9 mouse cellular contexts compared by ENCODE assay signal in the genomic region with DNA sequence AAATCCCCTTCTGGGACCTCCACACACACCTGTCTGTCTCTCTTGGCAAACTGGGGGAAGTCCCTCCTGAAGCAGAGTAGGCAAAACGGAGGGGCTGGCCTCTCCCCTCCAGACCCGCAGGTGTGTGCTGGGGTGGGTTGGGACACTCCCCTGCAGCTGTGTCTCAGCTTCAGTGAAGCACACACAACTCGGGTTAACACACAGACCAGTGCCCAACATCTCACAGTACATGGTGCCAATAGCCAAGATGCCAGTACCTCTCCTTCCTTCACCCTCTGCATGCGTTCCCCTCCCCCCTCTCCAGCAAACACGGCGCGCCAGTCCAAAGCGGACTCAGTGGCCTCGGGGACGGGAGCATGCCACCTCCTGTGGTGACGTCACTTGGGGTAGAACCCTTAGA. TPM values are rescaled to one million over a fixed set of nuclear protein-coding genes. Genes with fewer than 3 reads are reported as not detected.
DNase-seq lines count a peak whose midpoint lies in the region; ATAC-seq and TF ChIP-seq lines count a peak whose summit lies in the region.
"Had no signal": no experiment of that assay in that cellular context is flagged by ENCODE, and none has a peak within 500 bp of the region (broad histone marks: within the 10 kb centered on the region; RNA-seq: fewer than 3 reads in every experiment).

A gene (plus strand): TSS at position 268 of the 400 bp plus-strand sequence.

- H3K36me3 ChIP-seq in heart, postnatal 0 days (replicated peaks; ENCODE audit: control insufficient read depth, insufficient read depth, low read length): no peaks in the 10 kb centered on the region
- H3K36me3 ChIP-seq in intestine, embryonic 14.5 days (ENCODE audit: control insufficient read depth, insufficient read depth, low read length): no peaks in the 10 kb centered on the region
- no peaks in the 10 kb centered on the region for H3K36me3 ChIP-seq in midbrain, embryonic 15.5 days (replicated peaks)

- no peak within 1 kb of the TSS for H3K27ac ChIP-seq in heart, postnatal 0 days (ENCODE audit: low read depth)
- peak within 1 kb of the TSS; percentile 31; the same call in 1 of the 2 replicates for H3K27ac ChIP-seq in cortical plate, adult 2 months (ENCODE audit: insufficient read depth, low read length)
- no peak within 1 kb of the TSS for H3K27ac ChIP-seq in intestine, embryonic 14.5 days (ENCODE audit: low read depth)
- no peak within 1 kb of the TSS for H3K27ac ChIP-seq in midbrain, embryonic 15.5 days

- no peaks in the 10 kb centered on the region for H3K9me3 ChIP-seq in heart, postnatal 0 days (replicated peaks; ENCODE audit: control insufficient read depth, low read length)
- no peaks in the 10 kb centered on the region for H3K9me3 ChIP-seq in intestine, embryonic 14.5 days (ENCODE audit: control insufficient read depth, low read length)
- no peaks in the 10 kb centered on the region for H3K9me3 ChIP-seq in midbrain, embryonic 15.5 days

- no peaks in the 10 kb centered on the region for H3K4me1 ChIP-seq in heart, postnatal 0 days (ENCODE audit: control insufficient read depth, insufficient read depth)
- peaks cover 2% of the 10 kb centered on the region for H3K4me1 ChIP-seq in cortical plate, adult 2 months (ENCODE audit: control insufficient read depth, insufficient read depth, low read length)
- H3K4me1 ChIP-seq in intestine, embryonic 14.5 days (replicated peaks; ENCODE audit: control insufficient read depth, insufficient read depth, low read length): peaks cover 14% of the 10 kb centered on the region; the same call in 1 of the 2 replicates
- H3K4me1 ChIP-seq in midbrain, embryonic 15.5 days: peaks cover 32% of the 10 kb centered on the region

- WGBS in heart, postnatal 0 days: 5% methylated on average over 11 of the region's 11 CpGs
- 1% methylated on average over 11 of the region's 11 CpGs for WGBS in intestine, embryonic 14.5 days
- WGBS in midbrain, embryonic 15.5 days: 1% methylated on average over 11 of the region's 11 CpGs

- intact Hi-C loops in heart, postnatal 14 days (cut with DNase I): no loop called here

- peak within 1 kb of the TSS; percentile 52 for H3K4me2 ChIP-seq in heart, postnatal 0 days (ENCODE audit: low read depth, low read length)
- peak within 1 kb of the TSS; percentile 37 for H3K4me2 ChIP-seq in intestine, embryonic 14.5 days (ENCODE audit: low read length)
- peak within 1 kb of the TSS; percentile 59 for H3K4me2 ChIP-seq in midbrain, embryonic 15.5 days

- peak within 1 kb of the TSS; percentile 33 for H3K4me3 ChIP-seq in heart, postnatal 0 days (ENCODE audit: low read depth, low read length)
- H3K4me3 ChIP-seq in cortical plate, adult 2 months (ENCODE audit: insufficient read depth, low read length): peak within 1 kb of the TSS; percentile 20
- H3K4me3 ChIP-seq in intestine, embryonic 14.5 days (ENCODE audit: low read depth, low read length): 0 out of 2 replicates have a peak within 1 kb of the TSS, but pooled peaks have one; percentile 3
- peak within 1 kb of the TSS; percentile 30 for H3K4me3 ChIP-seq in midbrain, embryonic 15.5 days

- no peak for TF ChIP-seq POLR2A in cortical plate, adult 2 months (IDR thresholded peaks at IDR 0.05; ENCODE audit: extremely low read depth, insufficient read depth, low read length)

- TF ChIP-seq EP300 in heart, postnatal 0 days (IDR thresholded peaks at IDR 0.05; ENCODE audit: low read depth): no peak

- no peak within 1 kb of the TSS for H3K9ac ChIP-seq in heart, postnatal 0 days (replicated peaks; ENCODE audit: low read depth, low read length)
- no peak within 1 kb of the TSS for H3K9ac ChIP-seq in intestine, embryonic 14.5 days (ENCODE audit: low read length)
- peak within 1 kb of the TSS; percentile 22; the same call in 1 of the 2 replicates for H3K9ac ChIP-seq in midbrain, embryonic 15.5 days

- peak; percentile 1; the same call in 1 of the 2 replicates for ATAC-seq in heart, postnatal 0 days (ENCODE audit: insufficient read depth, low read depth)
- no peak; the same call in 1 of the 2 replicates for ATAC-seq in intestine, embryonic 14.5 days (replicated peaks; ENCODE audit: low FRiP score, low TSS enrichment, low read depth)
- no peak for ATAC-seq in midbrain, embryonic 15.5 days (replicated peaks)

- peaks cover 99% of the 10 kb centered on the region for H3K27me3 ChIP-seq in heart, postnatal 0 days (ENCODE audit: control insufficient read depth, insufficient read depth, low read length)
- H3K27me3 ChIP-seq in intestine, embryonic 14.5 days (replicated peaks; ENCODE audit: control insufficient read depth, insufficient read depth, low read length): peaks cover 99% of the 10 kb centered on the region
- H3K27me3 ChIP-seq in midbrain, embryonic 15.5 days (replicated peaks): peaks cover 82% of the 10 kb centered on the region

- no peak for DNase-seq in heart, postnatal 0 days (ENCODE audit: low spot score)
- no peak for DNase-seq in heart, postnatal 14 days
- no peak for DNase-seq in intestine, embryonic 14.5 days (ENCODE audit: low spot score)
- DNase-seq in adrenal gland, postnatal 36 days: no peak
- no peak for DNase-seq in frontal cortex, postnatal 10 days (ENCODE audit: low spot score in 2 of 2)
- DNase-seq in urinary bladder, postnatal 10 days (ENCODE audit: low spot score): no peak

- no peak for TF ChIP-seq CTCF in heart, postnatal 0 days (IDR thresholded peaks at IDR 0.05; ENCODE audit: low read depth)
- TF ChIP-seq CTCF in cortical plate, adult 2 months (IDR thresholded peaks at IDR 0.05; ENCODE audit: extremely low read depth, insufficient read depth, low read length): no peak

RNA-seq across cellular contexts. Expression of the gene that starts here (rescaled TPM):
- total RNA-seq in heart, postnatal 0 days (2014; rRNA removed; ENCODE audit: low replicate concordance): not detected in 2 replicates
- not detected in 2 replicates for polyA plus RNA-seq in heart, postnatal 0 days (2015; fragmentation: Nextera tagmentation; extraction: Ambion mirVana)
- not detected for total RNA-seq in heart, postnatal 14 days (2021)
- 8.1 and 8.8 TPM in 2 replicates for polyA plus RNA-seq in cortical plate, adult 2 months (2012; rRNA removed)
- polyA plus RNA-seq in intestine, embryonic 14.5 days (2014; fragmentation: Nextera tagmentation; extraction: Ambion mirVana): 0.26 and 0.30 TPM in 2 replicates
- 0.34 and 0.37 TPM in 2 replicates for polyA plus RNA-seq in midbrain, embryonic 15.5 days (2015; fragmentation: Nextera tagmentation; extraction: Ambion mirVana)
- total RNA-seq in adrenal gland, postnatal 36 days (2021): under 1 TPM; 0.36 to 0.43 TPM
- total RNA-seq: common myeloid progenitor, adult 5-6 weeks had no signal

Comparison
In these comparisons a context has a peak if more than half of its experiments do, and no peak if none do; other contexts are left out.
1. Peak in ATAC-seq, H3K4me3 ChIP-seq and H3K4me2 ChIP-seq in heart, postnatal 0 days; RNA of the gene not detected or under 1 TPM.